Mouse (Mus musculus) layer of hippocampus, postnatal 36 days (tissue): ENCODE measurements at regions not wholly inside any gene's neighbourhood (a gene's known extent, or its start where the extent isn't known, plus 50 kb on each side); places are given as distances from the start of the nearest gene placed in this dataset.
"Not testable (repeated sequence)": the region's sequence is repeated elsewhere in the genome, so short reads cannot be mapped to it uniquely, and the experiment has no call there.

Experiments used
- DNase-seq, 2 experiments: peaks; one replicate each; pipeline ENCODE4 v3.0.0; 2022

DNA sequence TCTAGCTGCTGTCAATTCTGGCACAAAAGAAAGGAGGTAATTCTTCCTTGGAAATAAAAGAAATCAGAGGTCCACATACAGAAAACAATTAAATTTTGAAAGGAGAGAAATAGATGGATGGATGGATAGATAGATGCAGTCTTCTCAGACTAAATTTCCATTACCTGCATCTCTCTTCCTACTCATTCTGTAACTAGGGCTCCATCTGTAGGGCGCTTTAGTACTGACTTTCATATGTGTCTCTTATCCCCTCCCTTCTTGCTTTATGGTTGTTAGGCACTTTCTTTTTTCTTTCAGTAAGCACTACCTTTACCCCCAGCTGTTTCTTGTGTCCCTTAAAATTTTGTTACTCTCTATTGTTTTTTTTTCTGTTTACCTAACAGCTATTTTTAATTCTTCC, 72.9 kb upstream of the Olfr1324 start:
- DNase-seq, result no peak

DNA sequence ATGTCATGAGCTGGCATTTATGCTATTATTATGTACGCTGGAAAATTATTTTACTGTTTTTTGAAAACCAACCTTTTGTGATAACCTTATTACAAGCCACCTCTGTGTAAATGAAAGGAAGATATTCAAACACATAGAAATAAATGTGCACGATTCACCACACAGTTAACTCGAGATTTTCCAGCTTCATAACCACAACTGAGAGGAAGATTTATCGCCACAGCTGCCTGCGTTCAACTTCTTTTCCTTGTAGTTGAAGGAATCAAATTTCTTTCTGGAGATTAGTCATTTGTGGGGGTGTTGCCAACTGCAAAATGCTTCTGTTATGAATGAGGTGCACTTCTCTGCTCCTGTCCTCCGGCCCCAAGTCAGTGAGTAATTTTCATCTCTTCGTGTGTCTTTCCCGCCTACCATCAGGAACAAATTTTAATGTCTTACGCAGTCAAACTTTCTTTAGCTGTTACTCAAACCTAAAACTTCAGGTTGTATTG, 62.2 kb upstream of the Olfr1324 start:
- not testable (repeated sequence) for DNase-seq
